Mouse (Mus musculus): ENCODE measurements around the gene Snupn. TPM values are rescaled to one million over a fixed set of nuclear protein-coding genes. Genes with fewer than 3 reads are reported as not detected.
"Not testable (repeated sequence)": the region's sequence is repeated elsewhere in the genome, so short reads cannot be mapped to it uniquely, and the experiment has no call there.

Snupn gene
- total RNA-seq, 4 experiments from 2014 or later: 13.5 to 16.5 (median 15.5) TPM

DNA sequence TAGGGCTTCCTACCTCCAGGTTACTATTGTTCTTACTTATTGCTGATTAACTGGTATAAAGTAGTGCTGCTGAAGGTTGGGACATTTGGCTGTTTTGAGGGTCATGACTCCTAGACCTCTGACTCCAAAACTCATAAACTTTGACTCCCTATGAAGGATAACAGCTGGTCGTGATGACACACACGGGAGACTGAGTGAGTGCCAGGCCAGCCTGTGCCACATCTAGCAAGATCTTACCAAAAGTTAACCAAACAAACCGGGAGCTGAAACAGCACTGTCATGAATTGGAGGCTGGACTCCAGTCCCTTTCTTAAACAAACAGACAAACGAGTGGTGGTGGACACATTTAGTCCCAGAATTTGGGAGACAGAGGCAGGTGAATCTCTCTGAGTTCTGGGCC, 21.2 kb upstream of the Snupn start:
- no peak for DNase-seq (ENCODE audit: low spot score in 2 of 2)

DNA sequence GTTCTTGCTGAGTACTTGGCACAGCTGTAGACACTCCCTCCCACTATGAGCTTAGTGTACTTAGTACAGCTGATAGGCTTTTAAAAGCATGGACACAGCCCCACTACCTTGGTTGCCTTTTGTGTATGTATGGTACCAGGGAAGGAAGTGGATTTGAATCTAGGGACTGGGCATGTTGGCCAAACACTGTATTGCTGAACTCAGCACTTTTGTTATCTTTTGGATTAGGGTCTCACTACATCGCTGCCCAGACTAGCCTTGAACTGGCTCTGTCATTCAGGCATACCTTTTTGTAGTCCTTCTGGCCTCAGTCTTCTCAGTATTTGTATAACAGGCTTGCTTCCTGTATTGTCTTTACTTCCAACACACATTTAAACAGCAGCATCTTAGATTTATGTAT, 20.1 kb upstream of the Snupn start:
- no peak for DNase-seq (ENCODE audit: low spot score in 2 of 2)

DNA sequence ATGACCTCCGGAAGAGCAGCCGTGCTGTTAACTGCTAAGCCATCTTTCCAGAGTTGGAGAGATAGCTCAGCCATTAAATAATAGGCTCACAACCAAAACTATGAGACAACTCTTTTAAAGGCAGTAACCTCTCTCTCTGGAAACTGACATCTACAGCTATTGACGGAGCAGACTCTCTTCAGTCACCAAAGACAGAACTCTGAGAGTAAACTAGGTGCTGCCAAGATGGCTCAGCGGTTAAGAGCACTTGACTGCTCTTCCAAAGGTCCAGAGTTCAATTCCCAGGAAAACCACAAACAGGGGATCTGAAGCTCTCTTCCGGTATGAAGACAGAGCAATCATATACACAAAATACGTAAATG, 13.8 kb upstream of the Snupn start:
- no peak for DNase-seq (ENCODE audit: low spot score in 2 of 2)

DNA sequence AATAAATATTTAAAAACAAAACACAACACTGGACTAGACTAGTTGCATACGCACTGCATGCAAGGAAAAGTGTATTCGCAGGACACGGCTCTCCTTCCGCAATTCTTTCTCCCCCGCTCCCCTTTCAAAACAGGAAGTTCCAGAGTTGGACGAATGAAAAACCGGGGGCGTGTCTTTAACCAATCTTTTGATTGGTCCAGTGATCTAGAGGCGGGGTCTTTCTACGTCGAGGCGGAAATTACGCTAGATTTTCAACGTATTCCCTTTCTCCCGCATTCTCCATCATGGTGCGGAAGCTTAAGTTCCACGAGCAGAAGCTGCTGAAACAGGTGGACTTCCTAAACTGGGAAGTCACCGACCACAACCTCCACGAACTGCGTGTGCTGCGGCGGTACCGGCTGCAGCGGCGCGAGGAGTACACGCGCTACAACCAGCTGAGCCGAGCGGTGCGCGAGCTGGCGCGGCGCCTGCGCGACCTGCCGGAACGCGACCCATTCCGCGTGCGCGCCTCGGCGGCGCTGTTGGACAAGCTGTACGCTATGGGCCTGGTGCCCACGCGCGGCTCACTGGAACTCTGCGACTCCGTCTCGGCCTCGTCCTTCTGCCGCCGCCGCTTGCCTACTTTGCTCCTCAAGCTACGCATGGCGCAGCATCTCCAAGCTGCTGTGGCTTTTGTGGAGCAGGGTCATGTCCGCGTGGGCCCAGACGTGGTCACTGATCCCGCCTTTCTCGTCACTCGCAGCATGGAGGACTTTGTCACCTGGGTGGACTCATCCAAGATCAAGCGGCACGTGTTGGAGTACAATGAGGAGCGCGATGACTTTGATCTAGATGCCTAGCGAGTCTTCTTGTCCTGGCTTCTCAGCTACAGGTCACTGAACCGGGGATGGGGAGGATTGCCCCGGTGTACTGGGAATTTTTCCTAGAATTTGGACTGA, 13.2 kb upstream of the Snupn start, which contains the start of gene Imp3:
Gene Imp3, plus strand, starts transcription at position 253 of the 938 bp plus-strand sequence.
- DNase-seq (ENCODE audit: low spot score in 2 of 2): peak; percentile 84 to 86

DNA sequence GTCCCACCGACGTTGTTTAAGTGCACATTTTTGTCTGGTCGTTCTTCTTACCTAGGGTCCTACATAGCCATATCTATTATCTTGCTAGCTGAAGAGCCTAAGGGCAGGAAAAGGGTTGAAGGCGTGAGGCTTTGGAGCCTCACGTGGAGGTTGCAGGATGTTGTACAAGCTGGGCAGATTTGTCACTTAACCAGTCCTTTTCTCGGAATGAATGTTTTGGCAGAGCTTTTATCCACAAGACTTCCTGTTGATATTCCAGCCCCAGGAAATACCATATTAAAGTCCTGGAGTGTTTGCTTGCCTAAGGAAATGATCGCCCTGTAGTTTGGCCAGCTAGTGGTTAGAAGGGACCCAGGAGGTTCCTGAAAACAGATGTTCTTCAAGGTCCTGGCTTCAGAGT, 12.3 kb upstream of the Snupn start:
- no peak for DNase-seq (ENCODE audit: low spot score in 2 of 2)

DNA sequence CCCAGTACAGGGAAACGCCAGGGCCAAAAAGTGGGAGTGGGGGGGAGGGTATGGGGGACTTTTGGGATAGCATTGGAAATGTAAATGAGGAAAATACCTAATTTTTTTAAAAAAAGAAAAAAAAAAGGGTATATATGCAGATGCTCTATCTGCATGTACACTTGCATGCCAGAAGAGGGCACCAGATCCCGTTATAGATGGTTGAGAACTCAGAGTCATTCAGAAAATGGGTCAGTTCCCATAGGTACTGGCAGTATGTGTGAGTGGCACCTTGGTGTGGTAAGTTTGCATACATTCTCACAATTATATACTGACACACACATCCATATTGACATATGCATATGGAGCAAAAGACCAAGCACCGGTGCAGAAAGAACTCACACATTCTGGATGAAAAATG, 3.2 kb upstream of the Snupn start:
- DNase-seq (ENCODE audit: low spot score in 2 of 2): not testable (repeated sequence)

DNA sequence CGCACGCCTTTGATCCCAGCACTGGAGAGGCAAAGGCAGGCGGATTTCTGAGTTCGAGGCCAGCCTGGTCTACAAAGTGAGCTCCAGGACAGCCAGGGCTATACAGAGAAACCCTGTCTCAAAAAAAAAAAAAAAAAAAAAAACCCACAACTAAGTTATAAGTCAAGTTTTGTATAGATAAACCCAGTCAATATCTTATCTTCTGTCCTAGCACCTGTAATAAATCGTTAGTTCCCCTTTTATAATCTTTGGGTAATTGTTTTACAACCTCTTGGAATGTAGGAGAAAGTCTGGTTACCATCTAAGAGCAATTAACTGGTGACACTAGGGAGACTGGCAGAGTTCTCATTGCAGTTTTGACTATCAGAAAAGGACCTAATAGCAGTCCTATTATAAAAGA, 2.0 kb upstream of the Snupn start:
- DNase-seq (ENCODE audit: low spot score in 2 of 2): not testable (repeated sequence)

DNA sequence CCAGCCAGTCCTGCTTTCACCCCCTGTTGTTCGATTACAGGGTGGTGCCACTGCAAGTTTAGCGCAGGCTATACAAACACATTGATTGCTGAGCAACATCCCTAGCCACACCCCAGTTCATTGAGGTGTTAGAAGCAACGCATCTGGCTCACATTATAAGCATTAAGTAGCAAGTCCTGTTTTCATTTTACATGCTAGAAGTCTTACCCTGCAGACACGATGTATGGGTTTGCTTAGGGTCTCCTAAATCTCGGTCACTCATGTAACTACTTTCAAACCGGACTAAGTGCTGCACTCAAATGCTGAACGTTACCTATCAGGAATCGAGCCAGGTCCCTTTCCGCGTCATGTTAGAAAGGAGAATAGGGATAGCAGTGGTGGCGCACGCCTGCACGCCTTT, 911 bp upstream of the Snupn start:
- DNase-seq (ENCODE audit: low spot score in 2 of 2): no peak

DNA sequence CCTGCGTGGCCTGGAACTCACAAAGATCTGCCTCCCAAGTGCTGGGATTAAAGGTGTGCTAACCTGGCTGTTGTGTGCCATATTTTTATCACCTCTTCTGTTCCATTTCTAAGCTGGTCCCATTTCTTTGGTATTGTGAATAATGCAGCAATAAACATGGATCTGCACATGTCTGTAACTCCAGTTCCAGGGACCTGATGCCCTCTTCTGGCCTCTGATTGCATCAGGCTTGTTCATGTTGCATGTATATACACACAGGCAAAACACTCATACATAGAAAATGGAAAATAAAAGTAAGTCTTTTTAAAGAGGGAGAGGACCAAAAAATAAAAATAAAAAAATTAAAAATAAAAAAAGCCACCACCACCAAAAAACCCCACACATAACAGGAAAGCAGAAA, 2.9 kb downstream of the Snupn start:
- DNase-seq (ENCODE audit: low spot score in 2 of 2): no peak

DNA sequence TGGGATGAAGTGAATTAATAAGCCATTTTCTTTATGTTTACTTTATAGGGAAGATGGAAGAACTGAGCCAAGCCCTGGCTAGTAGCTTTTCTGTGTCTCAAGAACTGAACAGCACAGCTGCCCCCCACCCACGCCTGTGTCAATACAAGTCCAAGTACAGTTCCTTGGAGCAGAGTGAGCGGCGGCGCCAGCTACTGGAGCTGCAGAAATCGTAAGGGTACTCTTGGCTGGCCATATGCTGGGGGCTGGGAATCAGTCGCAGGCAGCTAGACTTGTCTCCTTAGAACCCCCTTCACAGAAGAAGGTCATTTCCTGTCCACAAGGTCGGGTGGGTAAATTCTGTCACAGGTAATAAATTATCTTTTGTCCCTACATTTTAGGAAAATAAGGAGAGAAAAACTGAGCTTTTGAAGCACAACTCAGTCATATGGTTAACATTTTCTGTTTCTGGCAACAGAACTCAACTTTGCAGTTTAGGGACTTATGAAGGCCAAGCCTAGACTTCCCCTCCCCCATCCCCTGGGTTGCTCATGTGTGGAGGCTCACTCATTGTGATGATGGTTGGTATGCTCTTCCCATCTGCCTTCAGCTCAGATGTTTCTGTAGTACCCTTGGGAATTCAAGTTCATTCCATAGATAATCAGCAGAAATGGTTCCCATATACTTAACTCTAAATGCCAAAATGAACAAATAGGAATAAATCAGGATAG, 6.4 kb downstream of the Snupn start:
- no peak for DNase-seq (ENCODE audit: low spot score in 2 of 2)

DNA sequence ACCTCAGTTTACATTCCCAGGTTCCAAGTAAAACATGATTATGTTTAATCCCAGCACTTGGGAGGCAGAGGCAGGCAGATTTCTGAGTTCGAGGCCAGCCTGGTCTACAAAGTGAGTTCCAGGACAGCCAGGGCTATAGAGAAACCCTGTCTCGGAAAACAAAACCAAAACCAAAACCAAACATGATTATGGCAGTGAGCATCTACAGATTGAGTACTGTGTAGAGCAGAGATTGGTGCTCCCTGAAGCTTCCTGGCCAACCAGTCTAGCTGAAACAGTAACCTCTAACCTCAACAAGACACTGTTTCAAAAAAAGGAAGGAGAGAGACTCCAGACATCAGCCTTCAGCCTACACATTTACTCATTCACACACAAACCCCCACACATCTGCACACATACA, 8.0 kb downstream of the Snupn start:
- DNase-seq (ENCODE audit: low spot score in 2 of 2): no peak

DNA sequence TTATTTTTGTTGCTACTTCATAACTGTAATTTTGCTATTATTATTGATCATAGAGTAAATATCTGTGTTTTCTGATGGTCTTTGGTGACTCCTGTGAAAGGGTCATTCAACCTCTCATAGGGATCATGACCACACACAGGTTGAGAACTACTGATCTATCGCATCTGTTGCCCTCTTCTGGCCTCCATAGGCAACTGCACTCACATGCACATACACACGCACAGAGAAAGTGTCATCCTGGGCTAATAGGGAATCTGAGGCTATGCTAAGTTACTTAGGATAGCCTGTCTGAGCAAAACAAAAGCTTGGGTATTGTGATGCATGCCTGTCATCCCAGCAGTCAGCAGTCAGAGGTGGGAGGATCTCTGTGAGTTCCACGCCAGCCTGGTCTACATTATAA, 10.9 kb downstream of the Snupn start:
- DNase-seq (ENCODE audit: low spot score in 2 of 2): no peak

DNA sequence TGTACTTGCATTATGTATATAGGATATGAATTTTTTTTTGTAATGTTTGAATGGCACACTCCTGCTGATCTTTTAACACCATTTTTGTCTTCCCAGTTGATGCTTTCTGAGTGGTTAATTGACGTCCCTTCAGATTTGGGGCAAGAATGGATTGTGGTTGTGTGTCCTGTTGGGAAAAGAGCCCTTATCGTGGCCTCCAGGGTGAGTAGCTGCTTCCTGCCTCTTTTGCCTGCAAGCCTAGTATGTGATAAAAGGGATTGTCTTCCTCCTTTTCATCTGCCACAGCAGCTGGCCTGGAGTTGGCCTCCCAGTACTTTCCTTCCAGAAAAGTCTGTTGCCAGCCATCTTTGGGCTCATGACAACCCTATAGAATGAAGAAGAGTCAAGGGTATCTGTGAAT, 19.5 kb downstream of the Snupn start:
- DNase-seq (ENCODE audit: low spot score in 2 of 2): no peak

DNA sequence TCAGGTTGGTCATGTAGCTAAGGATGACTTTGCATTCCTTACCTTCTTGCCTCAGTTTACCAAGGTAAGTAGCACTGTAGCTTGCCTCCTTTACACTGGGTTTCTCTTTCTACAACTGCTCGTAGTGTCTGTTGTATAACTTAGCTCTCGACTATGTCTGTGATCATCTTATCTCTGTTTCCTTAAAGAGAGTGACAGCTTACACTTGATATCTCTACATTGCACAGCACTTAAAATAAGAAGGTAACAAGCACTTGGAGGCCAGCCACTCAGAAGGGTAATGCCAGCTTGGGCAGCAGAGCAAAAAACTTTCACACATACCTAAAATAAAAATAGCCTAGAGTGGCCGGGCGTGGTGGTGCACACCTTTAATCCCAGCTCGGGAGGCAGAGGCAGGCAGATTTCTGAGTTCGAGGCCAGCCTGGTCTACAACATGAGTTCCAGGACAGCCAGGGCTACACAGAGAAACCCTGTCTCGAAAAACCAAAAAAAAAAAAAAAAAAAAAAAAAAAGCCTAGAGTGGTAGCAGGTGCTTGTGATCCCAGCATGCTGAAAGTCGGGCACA, 23.4 kb downstream of the Snupn start:
- DNase-seq (ENCODE audit: low spot score in 2 of 2): no peak

DNA sequence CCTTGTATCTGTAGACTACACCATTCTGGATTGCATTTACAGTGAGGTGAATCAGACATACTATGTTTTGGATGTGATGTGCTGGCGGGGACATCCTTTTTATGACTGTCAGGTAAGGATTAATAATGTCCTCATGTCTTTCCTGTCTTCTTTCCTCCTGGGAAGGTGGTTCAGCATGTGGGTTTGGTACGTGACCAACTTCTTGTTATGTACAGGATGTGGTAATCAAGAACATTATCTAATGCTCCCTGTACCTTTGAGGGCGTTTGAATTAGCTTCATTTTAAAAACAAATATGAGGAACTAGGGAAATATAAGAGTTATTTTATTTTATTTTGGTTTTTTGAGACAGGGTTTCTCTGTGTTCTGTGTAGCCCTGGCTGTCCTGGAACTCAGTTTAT, 24.5 kb downstream of the Snupn start:
- no peak for DNase-seq (ENCODE audit: low spot score in 2 of 2)

DNA sequence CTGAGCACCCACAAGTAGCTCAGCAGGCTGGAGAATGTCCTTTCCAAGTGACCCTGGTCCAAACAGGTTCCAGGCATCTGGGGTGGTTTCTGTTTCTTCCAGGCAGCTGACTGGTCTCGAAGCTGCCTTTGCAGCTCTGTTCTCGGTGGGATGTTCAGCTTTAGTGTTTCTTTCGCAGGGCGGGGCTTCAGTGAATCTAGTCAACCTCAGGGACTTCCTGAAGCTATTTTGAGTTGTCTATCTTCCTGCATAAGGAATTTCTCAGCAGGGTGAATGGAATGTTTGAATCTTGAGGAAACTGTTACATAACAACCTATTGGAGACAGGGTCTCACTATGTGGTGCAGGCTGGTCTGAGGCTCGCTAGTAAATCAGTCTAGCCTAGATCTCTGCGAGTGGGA, 29.5 kb downstream of the Snupn start:
- DNase-seq (ENCODE audit: low spot score in 2 of 2): no peak

DNA sequence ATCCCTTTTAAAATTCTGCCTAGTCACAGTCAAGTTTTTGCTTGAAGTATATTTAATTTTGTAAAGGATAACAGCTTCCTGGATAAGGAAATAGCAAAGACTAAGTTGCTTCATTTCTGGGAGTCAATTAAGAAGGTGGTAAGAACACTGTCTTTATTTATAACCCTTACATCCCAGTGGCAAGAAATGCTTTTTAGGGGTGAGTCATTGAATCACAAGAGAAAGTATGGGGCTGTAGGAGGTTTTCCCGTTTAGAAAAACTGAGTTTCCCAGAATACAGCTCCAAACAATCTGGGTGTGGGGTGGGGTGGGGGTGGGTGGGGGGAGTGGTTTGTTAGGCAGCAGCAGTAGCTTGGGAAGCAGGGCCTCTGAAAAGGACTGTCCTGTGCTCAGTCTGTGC, 30.8 kb downstream of the Snupn start:
- no peak for DNase-seq (ENCODE audit: low spot score in 2 of 2)

DNA sequence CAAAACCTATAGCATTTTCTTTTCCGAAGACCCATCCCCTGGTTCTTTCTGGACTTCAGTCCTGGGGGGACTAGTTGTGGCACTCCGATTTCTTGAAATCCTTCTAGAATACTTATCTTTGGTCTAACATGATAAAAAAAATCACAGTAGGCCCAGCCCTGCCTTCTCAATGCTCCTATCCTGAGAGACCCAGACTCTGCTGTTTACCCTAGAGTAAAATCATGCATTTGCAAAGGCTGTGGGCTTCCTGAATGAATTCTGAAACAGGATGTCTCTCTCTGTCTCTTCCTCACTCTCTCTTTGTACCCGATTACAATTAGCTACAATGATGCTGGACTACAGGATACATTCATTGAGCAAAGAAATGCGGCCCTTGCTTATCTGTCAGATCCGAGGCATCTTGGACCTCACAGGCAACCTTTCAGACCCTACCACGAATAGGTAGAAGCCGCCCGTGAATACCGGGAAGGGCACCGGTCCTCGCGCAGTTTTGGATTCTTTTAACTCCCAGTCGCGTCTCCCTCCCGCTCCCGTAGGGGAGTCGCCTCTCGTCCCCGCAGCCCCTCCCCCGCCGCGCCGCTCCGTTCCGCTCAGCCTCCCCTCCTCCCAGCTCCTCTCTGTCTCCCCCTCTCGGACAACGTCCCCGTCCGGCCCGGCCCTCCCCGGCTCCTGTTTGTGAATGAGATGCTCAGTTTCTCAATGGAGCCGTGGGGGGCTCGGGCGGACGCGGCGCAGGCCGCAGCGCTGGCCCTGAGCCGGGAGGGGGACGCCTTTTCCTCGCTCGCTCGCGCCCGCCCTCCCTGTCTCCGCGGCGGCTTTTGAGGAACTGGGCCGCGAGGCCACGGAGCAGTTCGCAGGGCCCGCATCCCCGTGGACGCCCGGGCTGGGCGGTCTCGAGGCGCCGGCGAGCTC, 43.9 kb downstream of the Snupn start, which contains the start of gene Ptpn9:
Gene Ptpn9, plus strand, starts transcription at position 638 of the 912 bp plus-strand sequence.
- peak; percentile 61 to 74 for DNase-seq (ENCODE audit: low spot score in 2 of 2)

DNA sequence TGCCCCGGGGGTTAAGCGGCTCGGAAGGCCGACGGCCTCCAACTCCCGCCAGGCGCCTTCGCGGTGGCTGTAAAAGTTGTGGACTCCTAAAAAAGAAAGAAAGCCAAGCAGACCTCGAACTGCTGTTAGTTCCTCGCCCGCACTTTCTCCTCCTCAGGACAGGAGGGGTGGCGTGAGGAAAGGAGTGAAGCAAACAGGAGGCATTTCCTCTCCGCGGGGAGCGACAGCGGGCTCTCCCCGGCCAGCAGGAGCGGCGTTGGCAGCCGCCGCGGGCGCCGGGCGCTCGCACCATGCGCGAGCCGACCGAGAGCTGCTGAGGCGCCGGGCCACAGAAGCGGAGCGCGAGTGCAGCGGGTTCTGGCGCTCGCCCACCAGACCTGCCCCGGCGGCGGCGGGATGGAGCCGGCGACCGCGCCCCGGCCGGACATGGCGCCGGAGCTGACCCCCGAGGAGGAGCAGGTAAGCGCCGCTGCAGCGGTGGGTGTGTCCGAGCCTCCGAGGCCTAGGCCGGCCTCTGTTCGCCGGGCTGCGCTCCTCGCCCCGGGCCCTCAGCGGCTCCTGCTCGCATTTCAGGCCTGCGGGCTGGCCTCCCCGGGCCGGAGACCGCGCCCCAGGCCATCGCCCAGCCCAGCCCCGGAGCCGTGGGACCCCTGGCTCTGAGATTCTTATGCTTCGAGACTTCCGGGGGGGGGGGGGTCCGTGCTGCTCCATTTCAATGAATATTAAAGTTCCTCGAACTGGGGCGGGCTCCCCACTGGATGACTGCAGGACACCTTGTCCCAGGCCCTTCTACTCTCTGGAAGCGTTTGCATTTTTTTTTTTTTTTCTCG, 44.7 kb downstream of the Snupn start:
- DNase-seq (ENCODE audit: low spot score in 2 of 2): peak in 1 of 2 experiments; percentile 30

DNA sequence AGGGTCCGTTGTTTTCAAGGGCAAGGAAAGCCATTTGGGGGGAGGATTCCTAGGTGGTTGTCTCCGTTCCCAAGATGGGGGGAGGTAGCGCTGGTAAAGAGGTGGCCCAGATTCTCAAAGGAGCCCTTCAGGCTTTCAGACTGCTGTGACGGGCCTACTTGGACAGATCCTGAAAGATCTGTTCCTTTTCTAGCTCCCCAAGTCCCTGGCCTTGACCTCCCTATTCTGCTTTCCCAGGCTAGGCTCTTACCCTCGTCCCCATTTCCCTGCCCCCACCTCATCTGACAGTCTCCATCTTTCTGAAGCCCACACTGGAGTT, 45.3 kb downstream of the Snupn start:
- peak in 1 of 2 experiments; percentile 12 for DNase-seq (ENCODE audit: low spot score in 2 of 2)

Data from left cerebral cortex, adult 8-10 months (tissue).